Mouse (Mus musculus): ENCODE data around the gene Sod1. TPM values are rescaled to one million over a fixed set of nuclear protein-coding genes. Genes with fewer than 3 reads are reported as not detected.
"Not testable (repeated sequence)": the region's sequence is repeated elsewhere in the genome, so short reads cannot be mapped to it uniquely, and the experiment has no call there.

The Sod1 gene
- total RNA-seq, 4 experiments from 2014 or later = 422 to 473 (median 449) TPM

DNA sequence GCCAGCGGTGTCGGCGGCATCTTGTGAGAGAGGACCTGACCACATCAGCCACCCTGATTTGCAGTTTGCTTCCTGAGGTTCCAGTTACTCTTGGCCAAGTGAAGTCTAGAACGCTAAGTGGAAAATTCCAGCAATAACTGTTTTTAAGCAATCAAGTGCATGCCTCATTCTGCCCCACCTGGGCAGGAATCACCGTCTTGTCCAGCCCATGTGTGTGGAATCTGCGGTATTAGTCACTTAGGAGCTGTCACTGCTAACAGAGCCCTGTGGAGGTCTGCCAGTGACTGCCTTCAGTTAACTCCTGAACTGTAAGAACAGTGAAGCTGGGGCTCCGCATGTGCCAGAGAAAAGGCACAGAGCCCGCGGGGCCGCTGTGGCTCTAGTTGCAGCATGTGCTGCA lies 9.8 kb upstream of the Sod1 start:
- no peak for DNase-seq (ENCODE audit: low spot score in 2 of 2)

DNA sequence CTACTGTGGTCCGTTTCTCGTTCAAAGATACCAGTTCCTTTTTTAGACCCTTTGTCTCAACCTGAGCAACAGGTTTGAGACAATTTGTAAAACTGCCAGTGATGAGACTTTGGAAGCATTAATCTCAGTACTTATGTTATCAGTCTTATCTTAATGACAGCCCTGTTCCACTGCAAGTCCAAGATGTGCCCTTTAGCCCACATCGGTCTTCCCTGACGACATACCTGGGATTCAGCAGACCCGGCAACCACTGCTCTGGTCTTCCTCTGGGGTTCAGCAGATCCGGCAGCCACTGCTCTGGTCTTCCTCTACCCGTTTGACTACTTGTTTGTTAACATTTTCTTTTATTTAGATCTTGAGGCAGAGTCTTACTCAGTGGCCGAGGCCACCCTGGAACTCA lies 8.8 kb upstream of the Sod1 start:
- DNase-seq (ENCODE audit: low spot score in 2 of 2) = no peak

DNA sequence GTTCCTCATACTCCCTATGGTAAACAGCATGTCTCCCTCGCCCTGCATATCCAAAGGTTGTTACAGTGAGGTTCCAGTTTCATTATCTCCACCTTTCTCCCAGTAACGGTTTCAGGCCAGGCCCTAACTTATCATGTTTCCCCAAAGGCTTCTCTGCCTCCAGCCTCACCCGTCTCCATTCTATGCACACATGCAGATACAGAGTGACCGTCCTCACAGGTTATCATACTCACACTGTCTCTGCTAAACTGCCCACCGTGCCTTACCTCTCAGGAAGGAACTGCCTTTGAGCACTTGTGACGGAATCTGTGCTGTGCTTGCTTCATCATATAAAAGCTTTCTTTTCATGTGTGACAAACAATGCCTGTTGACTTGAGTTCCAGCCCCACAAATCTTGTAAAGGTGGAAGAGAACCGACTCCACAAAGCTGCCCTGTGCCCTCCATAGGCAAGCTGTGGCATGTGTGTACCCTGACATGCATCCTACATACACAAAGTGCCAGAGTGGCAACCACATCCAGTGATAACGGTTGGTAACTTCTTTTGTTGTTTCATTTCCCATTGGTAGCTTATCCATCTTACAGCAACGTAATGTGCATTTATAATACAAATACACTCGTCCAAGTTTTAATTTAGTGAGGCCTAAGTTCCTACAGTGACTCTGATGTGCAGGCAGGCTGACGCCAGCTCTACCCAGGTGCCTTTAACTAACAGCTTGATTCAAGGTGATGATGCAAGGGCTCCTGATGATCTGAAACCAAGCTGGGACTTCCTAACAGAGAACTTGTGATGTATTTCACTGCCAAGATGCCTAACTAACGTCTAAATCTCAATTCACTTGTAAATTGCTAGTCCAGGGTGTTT lies 6.8 kb upstream of the Sod1 start:
- no peak for DNase-seq (ENCODE audit: low spot score in 2 of 2)

DNA sequence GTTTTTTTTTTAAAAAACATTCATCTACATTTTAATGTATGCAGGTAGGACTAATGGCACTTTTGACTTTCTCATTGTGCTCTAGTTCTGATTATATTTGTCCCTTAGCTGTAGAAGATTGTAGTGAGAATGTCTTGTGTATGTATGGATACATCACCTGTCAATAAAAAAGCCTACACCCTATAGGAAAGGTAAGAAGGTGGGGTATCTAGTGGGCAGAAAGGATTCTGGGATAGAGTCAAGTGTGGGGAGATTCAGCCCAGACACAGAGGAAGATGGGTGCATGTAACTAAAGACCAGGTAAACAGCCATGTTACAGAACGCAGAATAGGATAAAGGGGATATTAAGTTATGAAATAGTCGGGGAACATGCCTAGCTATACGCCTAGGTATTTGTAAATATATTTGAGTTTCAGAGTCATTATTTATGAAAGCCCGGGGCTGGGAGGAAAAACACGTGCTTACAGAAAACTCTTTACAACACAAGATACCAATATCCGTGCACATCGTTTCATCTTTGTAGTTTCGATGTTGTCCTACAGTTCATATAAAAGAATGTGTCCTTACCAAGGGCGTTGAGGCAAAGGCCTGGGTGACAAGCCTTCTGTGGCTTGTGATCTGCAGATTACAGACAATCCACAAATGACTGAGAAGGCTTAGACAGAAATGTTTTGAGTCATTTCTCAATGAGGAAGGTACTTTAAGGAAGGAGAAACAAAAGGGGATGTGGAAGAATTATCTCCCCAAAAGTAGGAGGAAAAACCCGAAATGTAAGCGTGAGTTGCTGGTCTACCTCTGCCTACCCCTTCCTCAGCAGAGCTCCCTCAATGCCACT lies 5.6 kb upstream of the Sod1 start:
- no peak for DNase-seq (ENCODE audit: low spot score in 2 of 2)

DNA sequence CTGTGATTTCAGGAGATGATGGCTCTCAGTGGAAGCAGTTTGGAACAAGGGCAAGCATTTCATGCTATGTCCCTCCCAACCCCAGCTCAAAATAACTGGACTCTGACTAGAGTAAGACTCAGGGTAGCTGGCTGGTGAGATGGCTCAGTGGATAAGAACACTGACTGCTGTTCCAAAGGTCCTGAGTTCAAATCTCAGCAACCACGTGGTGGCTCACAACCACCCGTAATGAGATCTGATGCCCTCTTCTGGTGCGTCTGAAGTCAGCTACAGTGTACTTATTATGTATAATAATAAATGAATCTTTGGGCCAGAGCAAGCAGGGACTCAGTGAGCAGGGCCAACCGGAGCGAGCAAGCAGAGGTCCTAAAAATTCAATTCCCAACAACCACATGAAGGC lies 4.7 kb upstream of the Sod1 start:
- not testable (repeated sequence) for DNase-seq (ENCODE audit: low spot score in 2 of 2)

DNA sequence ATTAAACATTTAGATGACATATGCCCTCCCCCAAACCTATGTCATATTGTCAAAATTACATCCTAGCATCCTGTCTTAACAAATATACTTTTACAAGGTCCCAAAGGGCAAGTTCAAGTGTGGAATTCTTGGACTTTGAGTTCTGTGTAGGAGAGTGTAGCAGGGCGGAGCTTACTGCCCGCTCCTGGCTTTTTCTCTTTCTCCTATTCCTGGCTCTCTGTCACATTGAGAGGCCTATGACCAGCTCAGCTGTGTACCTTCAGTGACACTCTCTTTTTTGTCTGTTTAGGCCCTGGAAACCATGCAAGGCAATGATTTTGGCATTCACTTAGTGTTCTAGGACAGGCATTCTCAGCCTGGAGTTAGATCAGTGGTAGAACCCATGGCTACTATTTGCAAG lies 4.1 kb upstream of the Sod1 start:
- no peak for DNase-seq (ENCODE audit: low spot score in 2 of 2)

DNA sequence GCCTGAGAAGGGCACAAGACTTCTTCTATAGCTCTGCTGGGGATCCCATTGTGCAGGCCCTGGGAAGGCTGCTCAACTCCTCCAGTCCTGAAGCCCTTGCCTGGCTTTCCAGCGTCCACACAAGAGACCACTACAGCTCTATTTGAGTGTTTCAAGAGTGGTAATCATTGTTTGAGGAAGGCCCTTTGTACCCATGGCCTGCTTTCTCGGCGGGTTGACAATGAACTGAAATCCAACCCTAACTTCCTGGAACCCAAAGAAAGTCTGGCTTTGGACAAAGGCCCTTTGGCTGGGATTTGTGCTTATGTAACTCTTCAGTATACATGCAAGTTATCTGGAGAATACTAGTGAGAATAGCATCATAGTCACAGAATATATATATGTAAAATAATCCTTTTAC lies 3.2 kb upstream of the Sod1 start:
- no peak for DNase-seq (ENCODE audit: low spot score in 2 of 2)

DNA sequence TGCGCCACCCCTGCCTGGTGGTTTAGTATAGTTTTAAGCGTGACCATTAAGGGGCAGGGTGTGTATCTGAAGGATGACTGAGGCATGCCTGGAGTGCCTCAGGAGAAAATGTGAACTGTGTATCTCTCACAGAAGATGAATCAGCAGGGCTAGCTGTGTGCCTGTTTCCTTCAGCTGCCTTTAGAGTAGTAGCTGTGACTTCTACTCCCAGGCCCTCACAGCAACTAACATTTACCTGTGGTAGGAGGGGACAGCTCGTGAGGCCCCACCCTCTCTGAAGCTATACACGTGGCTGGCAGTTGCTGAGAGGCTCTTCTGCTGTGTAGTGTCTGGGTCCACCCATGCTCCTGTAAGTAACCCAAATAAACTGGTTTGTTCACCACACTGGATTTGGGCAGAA lies 2.6 kb upstream of the Sod1 start:
- DNase-seq (ENCODE audit: low spot score in 2 of 2) = no peak

DNA sequence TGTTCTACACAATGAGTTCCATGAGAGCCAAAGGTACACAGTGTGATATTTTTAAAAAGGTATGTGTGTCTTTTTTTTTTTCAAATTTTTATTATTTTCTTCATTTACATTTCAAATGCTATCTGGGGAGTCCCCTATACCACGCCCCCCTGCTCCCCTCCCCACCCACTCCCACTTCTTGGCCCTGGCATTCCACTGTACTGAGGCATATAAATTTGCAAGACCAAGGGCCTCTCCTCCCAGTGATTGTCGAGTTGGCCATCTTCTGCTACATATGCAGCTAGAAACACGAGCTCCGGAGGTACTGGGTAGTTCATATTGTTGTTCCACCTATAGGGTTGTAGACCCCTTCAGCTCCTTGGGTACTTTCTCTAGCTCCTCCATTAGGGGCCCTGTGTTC lies 1.1 kb upstream of the Sod1 start:
- DNase-seq (ENCODE audit: low spot score in 2 of 2) = not testable (repeated sequence)

DNA sequence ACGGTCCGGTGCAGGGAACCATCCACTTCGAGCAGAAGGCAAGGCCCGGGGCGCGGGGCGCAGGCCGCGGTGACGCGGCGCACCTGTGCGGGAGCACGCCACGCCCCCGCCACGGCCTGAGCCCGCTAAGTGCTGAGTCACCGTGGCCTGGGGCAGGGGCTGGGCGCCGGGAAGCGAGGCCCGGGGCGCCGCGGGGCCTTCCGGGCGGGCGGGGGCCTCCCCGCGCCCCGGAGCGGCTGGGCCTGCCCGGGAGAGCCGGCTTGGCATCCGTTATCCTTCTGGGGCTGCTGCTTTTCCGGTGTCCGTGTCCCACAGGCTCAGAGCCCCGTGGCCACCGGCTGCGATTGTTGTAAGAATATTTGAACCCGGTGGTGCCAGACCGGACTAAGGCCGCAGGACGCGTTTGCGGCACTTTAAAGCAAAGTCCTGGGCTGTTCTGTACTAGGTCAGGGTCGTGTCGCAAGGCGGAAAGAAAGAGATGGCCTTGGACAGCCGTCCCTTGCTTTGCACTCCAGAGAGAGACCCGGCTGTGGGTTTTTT lies 408 bp downstream of the Sod1 start:
- peak in 1 of 2 experiments; percentile 39 for DNase-seq (ENCODE audit: low spot score in 2 of 2)

DNA sequence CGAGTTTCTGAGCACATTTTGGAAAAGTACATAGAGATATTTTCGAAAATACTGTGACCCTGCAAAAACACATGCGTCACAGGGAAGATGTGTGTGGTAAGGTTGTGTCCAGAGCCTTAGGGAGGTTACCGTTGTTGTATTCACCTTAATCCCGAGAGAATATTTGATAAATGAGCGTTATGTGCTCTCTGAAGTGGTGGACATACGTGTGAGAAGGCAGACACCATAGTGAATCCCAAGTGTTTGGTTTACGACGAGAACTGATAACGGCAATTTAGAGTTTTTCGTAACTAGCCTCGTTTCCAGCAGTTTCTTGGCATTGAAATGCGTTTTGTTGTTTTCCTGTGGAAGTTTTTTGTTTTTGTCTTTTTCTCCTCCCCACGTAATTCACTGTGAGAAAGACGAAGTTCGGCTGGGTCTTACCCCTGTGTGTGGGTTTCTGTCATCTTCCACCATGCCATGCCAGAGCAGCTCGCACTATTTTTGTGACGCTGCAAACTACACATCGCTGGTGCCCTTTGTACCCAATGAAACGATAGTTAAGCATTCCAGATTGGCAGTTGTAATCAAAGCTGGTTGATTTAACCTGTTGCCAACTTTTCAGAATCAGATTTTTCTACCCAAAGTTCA lies 1.0 kb downstream of the Sod1 start:
- DNase-seq (ENCODE audit: low spot score in 2 of 2) = no peak

DNA sequence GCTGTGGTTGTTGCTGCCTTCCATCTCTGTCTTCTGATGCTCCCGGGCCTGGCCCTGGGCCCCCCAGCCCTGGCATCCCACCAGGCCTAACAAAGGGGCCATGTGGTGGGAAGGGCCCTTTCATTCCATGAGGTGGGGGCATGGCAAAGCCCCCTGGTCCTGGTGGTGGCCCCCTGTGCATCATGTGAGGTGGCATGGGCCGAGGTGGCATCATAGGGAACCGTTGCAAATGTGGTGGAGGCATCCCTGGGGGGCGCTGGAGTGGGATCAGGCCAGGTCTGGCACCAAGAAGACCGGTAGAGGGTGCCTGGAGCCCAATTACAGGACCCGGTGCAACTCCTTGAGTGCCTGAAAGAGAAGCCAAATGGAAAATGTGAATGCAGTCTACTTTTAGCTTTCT lies 9.3 kb downstream of the Sod1 start:
- DNase-seq (ENCODE audit: low spot score in 2 of 2) = no peak

DNA sequence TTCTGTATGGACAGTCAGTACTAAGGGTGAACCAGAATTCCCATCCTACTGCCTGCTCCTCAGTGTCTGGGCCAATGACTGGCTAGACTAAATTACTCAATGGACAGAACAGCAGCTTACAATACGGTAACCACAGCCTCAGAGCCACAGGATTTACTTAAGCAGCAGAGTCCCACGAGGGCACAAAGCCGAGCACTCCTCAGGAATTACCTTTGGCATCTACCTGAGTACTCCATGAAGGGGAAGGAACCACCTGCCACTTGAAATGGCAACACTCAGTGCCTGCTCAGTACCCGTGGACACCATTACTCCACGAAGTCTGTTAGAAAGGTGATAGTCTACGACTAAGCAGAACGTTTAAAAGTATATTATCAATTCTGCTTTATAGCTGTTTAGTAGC lies 10.7 kb downstream of the Sod1 start:
- no peak for DNase-seq (ENCODE audit: low spot score in 2 of 2)

DNA sequence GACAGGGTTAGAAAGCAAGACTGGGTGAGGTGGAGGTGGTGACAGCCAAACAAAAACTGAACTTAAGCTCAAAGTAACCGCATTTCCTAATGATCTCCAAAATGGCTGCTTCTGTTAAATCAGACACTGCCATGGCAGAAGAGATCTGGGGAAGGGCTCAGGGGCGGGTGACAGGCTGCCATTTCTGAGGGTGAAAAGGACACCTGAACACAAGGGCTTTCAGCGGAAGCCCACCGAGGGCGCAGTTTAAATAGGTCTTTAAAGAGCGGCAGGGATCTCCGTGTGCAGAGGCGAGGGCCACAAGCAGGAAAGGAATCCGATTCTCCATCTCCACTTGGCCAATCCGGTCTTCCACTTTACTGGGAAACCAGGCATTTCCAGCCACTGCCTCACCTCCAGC lies 13.1 kb downstream of the Sod1 start:
- DNase-seq (ENCODE audit: low spot score in 2 of 2) = no peak

DNA sequence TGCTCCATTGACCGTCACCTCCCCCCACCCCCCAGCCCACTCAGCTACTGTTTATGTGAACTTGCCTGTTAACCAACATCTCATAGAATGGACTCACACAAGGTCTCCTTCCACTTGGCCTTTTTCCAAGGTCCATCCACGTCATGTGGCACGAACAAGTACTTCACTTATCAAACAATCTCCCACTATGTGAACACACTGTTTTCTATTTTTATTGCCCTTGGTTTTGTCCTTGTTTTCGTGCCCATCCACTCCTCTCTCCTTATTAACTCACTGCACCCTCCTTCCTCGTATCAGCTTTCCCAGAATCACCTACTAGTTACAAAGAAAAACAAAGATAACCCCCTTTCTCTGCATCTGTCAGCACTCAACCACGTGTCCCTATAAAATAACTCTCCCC lies 14.1 kb downstream of the Sod1 start:
- no peak for DNase-seq (ENCODE audit: low spot score in 2 of 2)

DNA sequence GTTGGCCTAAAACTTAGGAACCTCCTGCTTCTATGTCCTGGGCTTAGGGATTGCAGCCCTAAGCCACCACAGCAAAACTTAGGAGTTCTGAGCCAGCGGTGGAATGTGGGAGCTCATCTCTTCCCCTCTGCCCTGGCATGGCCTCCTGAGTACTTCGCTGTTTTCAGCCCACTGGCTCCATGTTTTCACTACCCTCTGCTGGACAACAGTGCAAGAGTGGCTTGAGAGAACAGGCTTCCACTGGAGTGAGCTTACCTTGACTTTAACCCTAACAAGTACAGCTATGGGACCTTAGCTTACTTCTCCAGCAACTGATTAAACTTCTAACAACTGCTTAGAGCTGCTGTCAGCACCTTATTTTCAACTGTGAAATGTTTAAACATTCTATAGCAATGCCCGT lies 14.6 kb downstream of the Sod1 start:
- DNase-seq (ENCODE audit: low spot score in 2 of 2) = no peak

DNA sequence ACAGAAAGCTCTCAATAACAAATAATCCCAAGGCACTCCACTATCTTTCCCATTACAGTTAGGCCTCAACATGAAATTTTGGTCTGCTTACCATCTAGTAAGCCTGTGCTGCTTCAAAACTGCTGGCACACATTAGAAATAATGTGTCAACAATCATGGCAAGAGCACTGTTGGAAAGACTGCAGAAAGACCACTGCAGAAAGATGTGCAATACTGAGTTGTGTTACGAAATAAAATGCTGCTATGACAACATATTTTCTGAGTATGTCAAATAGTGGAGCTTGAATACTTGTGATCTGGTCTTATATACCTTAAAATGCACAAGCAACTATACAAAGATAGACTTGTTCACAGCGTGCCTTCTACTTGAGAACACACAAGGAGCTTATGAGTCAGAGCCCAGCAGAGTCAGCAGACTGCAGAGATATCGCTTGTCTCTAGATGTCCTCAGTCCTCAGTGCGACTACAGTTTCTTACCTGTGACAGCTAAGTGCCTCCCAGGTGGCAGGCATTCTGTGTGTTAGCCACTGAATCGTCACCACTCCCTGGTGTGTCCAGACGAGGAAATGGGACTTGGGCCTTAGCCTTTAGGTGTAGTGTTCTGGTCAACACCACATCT lies 18.7 kb downstream of the Sod1 start:
- no peak for DNase-seq (ENCODE audit: low spot score in 2 of 2)

DNA sequence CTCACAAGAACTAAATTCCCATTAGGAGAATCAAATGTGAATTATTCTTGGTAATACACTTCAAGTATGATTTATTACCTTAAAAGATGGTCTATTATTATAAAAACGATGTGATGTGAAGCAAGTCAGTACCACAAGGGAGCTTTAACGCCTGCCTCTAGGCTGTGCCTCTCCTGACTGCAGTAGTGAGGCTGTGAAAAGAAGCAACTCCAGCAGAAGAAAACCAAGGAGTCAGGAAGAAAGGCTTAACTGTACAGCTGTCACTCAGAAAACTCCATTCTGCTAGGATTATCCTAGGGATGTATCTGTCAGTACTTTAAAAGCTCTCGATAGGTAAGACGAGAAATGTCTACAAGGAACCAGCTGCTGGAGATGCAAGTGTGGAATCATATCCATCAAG lies 21.3 kb downstream of the Sod1 start:
- no peak for DNase-seq (ENCODE audit: low spot score in 2 of 2)

DNA sequence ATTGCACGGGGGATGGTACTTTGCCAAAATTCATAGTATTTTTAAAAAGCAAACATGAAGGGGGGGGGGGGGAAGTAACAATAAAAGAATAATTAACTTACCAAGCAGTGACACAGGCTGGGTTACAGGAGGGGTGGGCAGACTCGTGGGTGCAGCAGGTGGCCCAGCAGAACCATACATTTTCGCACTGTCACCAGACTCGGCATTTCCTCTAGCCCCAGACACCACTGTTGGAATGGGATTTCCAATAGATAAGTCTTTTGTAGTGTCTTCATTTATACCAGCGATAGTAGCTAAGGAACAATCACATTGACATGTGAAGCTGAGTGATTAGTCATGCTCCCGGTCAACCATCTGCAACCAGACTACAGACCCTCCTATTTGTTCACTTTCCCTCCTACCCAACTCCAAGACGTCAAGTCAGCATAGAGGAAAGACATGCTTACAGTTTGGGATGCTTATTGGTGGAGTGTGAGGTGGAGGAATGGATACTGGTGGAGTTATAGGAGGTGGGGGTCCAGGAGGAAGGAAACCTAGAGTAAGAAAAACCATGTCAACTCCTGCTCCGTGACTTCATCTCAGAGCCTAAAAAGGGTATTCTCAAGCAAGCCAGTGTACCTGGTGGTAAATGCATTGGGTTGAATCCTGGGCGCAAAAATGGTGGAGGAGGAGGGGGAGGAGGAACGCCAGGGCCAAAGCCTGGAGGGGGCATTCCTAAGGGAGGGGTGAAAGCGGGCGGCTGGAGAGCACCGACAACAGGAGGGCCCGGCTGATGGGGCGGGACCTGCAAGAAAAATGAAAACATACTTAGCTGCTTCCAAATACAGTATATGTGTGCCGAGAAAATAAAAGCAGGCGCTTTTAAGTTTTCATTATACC lies 22.1 kb downstream of the Sod1 start:
- DNase-seq (ENCODE audit: low spot score in 2 of 2) = no peak

DNA sequence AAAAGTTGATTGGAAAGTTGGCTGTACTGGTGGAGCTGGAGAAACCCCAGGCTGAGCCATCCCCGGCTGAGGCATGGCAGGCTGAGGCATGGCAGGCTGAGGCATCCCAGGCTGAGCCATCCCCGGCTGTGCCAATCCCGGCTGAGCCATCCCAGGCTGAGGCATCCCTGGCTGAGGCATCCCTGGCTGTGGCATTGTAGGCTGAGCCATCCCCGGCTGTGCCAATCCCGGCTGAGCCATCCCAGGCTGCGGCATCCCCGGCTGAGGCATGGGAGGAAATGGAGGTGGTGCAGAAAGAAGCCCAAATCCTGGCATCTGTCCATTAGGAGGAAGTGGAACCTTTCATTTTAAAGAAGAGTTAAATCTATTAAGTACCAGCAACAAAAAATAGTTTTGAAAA lies 29.5 kb downstream of the Sod1 start:
- DNase-seq (ENCODE audit: low spot score in 2 of 2) = no peak

DNA sequence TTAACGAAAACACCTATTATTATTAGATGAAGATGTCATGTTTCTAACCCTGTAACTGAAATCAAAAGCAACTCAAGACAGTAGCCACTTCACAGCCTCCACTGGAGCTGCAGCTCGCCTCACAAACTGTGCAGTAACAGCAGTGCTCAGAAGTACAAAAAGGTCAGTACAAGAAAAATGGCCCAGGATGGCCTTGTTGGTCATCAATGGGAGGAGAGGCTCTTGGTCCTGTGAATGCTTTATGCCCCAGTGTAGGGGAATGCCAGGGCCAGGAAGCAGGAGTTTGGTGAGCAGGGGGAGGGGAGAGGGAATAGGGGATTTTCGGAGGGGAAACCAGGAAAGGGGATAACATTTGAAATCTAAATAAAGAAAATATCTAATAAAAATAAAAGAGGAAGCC lies 30.7 kb downstream of the Sod1 start:
- DNase-seq (ENCODE audit: low spot score in 2 of 2) = not testable (repeated sequence)
